In genomic region chr2:152601275-152601960, GRCm38 (mm10) we compare ENCODE assay signal across 17 mouse cellular contexts. TPM values are rescaled to one million over a fixed set of nuclear protein-coding genes. Genes with fewer than 3 reads are reported as not detected.
A peak's percentile ranks its signal among the peaks of the same experiment; 100 is the strongest.
DNase-seq lines count a peak whose midpoint lies in the region; ATAC-seq and TF ChIP-seq lines count a peak whose summit lies in the region.
"Had no signal": no experiment of that assay in that cellular context is flagged by ENCODE, and none has a peak within 500 bp of the region (broad histone marks: within the 10 kb centered on the region; RNA-seq: fewer than 3 reads in every experiment).

No protein-coding gene starts in this region.

- no peak for ATAC-seq in G1E (ENCODE audit: extremely low read depth, insufficient number of reproducible peaks, low FRiP score, poor library complexity, severe bottlenecking)
- ATAC-seq in megakaryocyte, adult 5-6 weeks (ENCODE audit: poor library complexity, severe bottlenecking), result peak; percentile 45; the same call in 1 of the 2 replicates

- peaks cover under 1% of the 10 kb centered on the region; the same call in 1 of the 2 replicates for H3K27me3 ChIP-seq in G1E (ENCODE audit: insufficient read depth, low read length)
- H3K27me3 ChIP-seq: heart, embryonic 15.5 days; hindbrain, embryonic 15.5 days; liver, embryonic 13.5 days; neural tube, embryonic 12.5 days had no signal

- H3K4me1 ChIP-seq in lung, adult 2 months (ENCODE audit: control insufficient read depth, insufficient read depth, low read length), result no peaks in the 10 kb centered on the region
- no peaks in the 10 kb centered on the region for H3K4me1 ChIP-seq in G1E (ENCODE audit: insufficient read depth, low read depth, low read length)
- H3K4me1 ChIP-seq: heart, embryonic 15.5 days; hindbrain, embryonic 15.5 days; liver, embryonic 13.5 days; neural tube, embryonic 12.5 days had no signal

- TF ChIP-seq CTCF in gastrocnemius, adult 2 months (IDR thresholded peaks at IDR 0.05), result peak; percentile 29; the same call in 1 of the 2 replicates
- TF ChIP-seq CTCF in lung, adult 2 months (IDR thresholded peaks at IDR 0.05; ENCODE audit: insufficient read depth, low read length), result peak; percentile 12; the same call in 1 of the 2 replicates
- peak; percentile 30; the same call in 1 of the 2 replicates for TF ChIP-seq CTCF in G1E (IDR thresholded peaks at IDR 0.05; ENCODE audit: low read depth, low read length)

- H3K27ac ChIP-seq in gastrocnemius, adult 2 months, result no peak overlapping the region
- H3K27ac ChIP-seq: heart, embryonic 15.5 days; hindbrain, embryonic 15.5 days; liver, embryonic 13.5 days; neural tube, embryonic 12.5 days had no signal

- WGBS in lung, adult 2 months, result 64% methylated on average over 4 of the region's 4 CpGs

- H3K36me3 ChIP-seq in G1E (replicated peaks), result no peaks in the 10 kb centered on the region
- H3K36me3 ChIP-seq: heart, embryonic 15.5 days; hindbrain, embryonic 15.5 days; liver, embryonic 13.5 days; neural tube, embryonic 12.5 days had no signal

- intact Hi-C loops in gastrocnemius, adult 2 months (cut with DNase I), result no loop called here

- no peak for DNase-seq in gastrocnemius, adult 2 months
- no peak for DNase-seq in gastrocnemius, postnatal 10 days
- no peak for DNase-seq in lung, adult 2 months
- no peak for DNase-seq in lung, postnatal 25 days (ENCODE audit: low spot score)
- DNase-seq in G1E (ENCODE audit: low spot score), result no peak
- DNase-seq in retina, postnatal 1 day, result no peak
- no peak for DNase-seq in cerebellum, adult 9-10 months
- DNase-seq: gastrocnemius, postnatal 14 days; kidney, postnatal 10 days; liver, embryonic 13.5 days; thymus, postnatal 36 days had no signal

- H3K9me3 ChIP-seq in G1E (replicated peaks), result peaks cover 9% of the 10 kb centered on the region
- H3K9me3 ChIP-seq: heart, embryonic 15.5 days; hindbrain, embryonic 15.5 days; liver, embryonic 13.5 days; neural tube, embryonic 12.5 days had no signal

- H3K4me3 ChIP-seq in gastrocnemius, adult 2 months, result no peak overlapping the region
- H3K4me3 ChIP-seq in lung, adult 2 months (replicated peaks; ENCODE audit: extremely low read depth, low read depth, low read length), result no peak overlapping the region
- H3K4me3 ChIP-seq in G1E (ENCODE audit: low read depth, low read length), result no peak overlapping the region
- H3K4me3 ChIP-seq: erythroblast, embryonic 14.5 days; heart, embryonic 15.5 days; hindbrain, embryonic 15.5 days; liver, embryonic 13.5 days; neural tube, embryonic 12.5 days had no signal

- no peak for TF ChIP-seq POLR2A in lung, adult 2 months (IDR thresholded peaks at IDR 0.05; ENCODE audit: borderline replicate concordance, extremely low read depth, low read depth, low read length)

RNA-seq across cellular contexts. Expression of gene Defb45, which starts 2.2 kb away (rescaled TPM):
- not detected for total RNA-seq in gastrocnemius, adult 2 months (2021)
- total RNA-seq in gastrocnemius, postnatal 10 days (2021), result not detected
- polyA plus RNA-seq in lung, adult 2 months (2012; rRNA removed), result not detected in 2 replicates
- total RNA-seq in G1E (2014; fragmentation: Nextera tagmentation) (not detected in 2 replicates), G1E (2017) (not detected in 2 replicates)
- polyA plus RNA-seq in G1E (2012), result not detected in 2 replicates
- total RNA-seq in megakaryocyte, adult 5-6 weeks (2015), result not detected in 2 replicates
- total RNA-seq in megakaryocyte, adult 5-6 weeks (2017), result not detected in 2 replicates
- total RNA-seq: gastrocnemius, postnatal 14 days had no signal
- polyA plus RNA-seq: cortical plate, adult 2 months; erythroblast, embryonic 14.5 days; heart, embryonic 15.5 days; hindbrain, embryonic 15.5 days; liver, embryonic 13.5 days; neural tube, embryonic 12.5 days had no signal

RNA-seq across cellular contexts. Expression of gene Defb36, which starts 2.7 kb away (rescaled TPM):
- not detected for total RNA-seq in gastrocnemius, adult 2 months (2021)
- total RNA-seq in gastrocnemius, postnatal 10 days (2021), result not detected
- polyA plus RNA-seq in lung, adult 2 months (2012; rRNA removed), result not detected in 2 replicates
- total RNA-seq in G1E (2014; fragmentation: Nextera tagmentation) (not detected in 2 replicates), G1E (2017) (not detected in 2 replicates)
- polyA plus RNA-seq in G1E (2012), result not detected in 2 replicates
- total RNA-seq in megakaryocyte, adult 5-6 weeks (2015), result not detected in 2 replicates
- total RNA-seq in megakaryocyte, adult 5-6 weeks (2017), result not detected in 2 replicates
- total RNA-seq: gastrocnemius, postnatal 14 days had no signal
- polyA plus RNA-seq: cortical plate, adult 2 months; erythroblast, embryonic 14.5 days; heart, embryonic 15.5 days; hindbrain, embryonic 15.5 days; liver, embryonic 13.5 days; neural tube, embryonic 12.5 days had no signal

RNA-seq across cellular contexts. Expression of gene Defb19, which starts 21.3 kb away (rescaled TPM):
- total RNA-seq in gastrocnemius, adult 2 months (2021), result not detected
- total RNA-seq in gastrocnemius, postnatal 10 days (2021), result not detected
- not detected in 2 replicates for polyA plus RNA-seq in lung, adult 2 months (2012; rRNA removed)
- total RNA-seq in G1E (2014; fragmentation: Nextera tagmentation) (not detected in 2 replicates), G1E (2017) (not detected in 2 replicates)
- polyA plus RNA-seq in G1E (2012), result not detected in 2 replicates
- not detected in 2 replicates for total RNA-seq in megakaryocyte, adult 5-6 weeks (2015)
- not detected in 2 replicates for total RNA-seq in megakaryocyte, adult 5-6 weeks (2017)
- total RNA-seq: gastrocnemius, postnatal 14 days had no signal
- polyA plus RNA-seq: cortical plate, adult 2 months; erythroblast, embryonic 14.5 days; hindbrain, embryonic 15.5 days; liver, embryonic 13.5 days; neural tube, embryonic 12.5 days had no signal

RNA-seq across cellular contexts. Expression of gene Defb25, which starts 21.4 kb away (rescaled TPM):
- total RNA-seq in gastrocnemius, adult 2 months (2021), result not detected
- 1 to 10 TPM; 1.5 to 1.6 TPM for total RNA-seq in gastrocnemius, postnatal 10 days (2021)
- polyA plus RNA-seq in lung, adult 2 months (2012; rRNA removed), result 1.1 TPM in 1 of 2 replicates, not detected in the other
- total RNA-seq in G1E (2014; fragmentation: Nextera tagmentation), result not detected in 2 replicates
- total RNA-seq in G1E (2017), result not detected in 2 replicates
- polyA plus RNA-seq in G1E (2012), result not detected in 2 replicates
- total RNA-seq in megakaryocyte, adult 5-6 weeks (2015), result not detected in 2 replicates
- total RNA-seq in megakaryocyte, adult 5-6 weeks (2017), result not detected in 2 replicates
- polyA plus RNA-seq: cortical plate, adult 2 months; erythroblast, embryonic 14.5 days; hindbrain, embryonic 15.5 days; liver, embryonic 13.5 days; neural tube, embryonic 12.5 days had no signal

RNA-seq across cellular contexts. Expression of gene Rem1, which starts 25.3 kb away (rescaled TPM):
- total RNA-seq in gastrocnemius, adult 2 months (2021), result 1 to 10 TPM; 2.4 to 3.0 TPM
- total RNA-seq in gastrocnemius, postnatal 10 days (2021), result 10 to 100 TPM in 1 of 2 experiments, 1 to 10 TPM in 1; 9.1 to 11.5 TPM
- polyA plus RNA-seq in lung, adult 2 months (2012; rRNA removed), result 12.4 and 16.2 TPM in 2 replicates
- total RNA-seq in G1E (2014; fragmentation: Nextera tagmentation) (not detected in 2 replicates), G1E (2017) (not detected in 2 replicates)
- not detected in 2 replicates for polyA plus RNA-seq in G1E (2012)
- 8.9 and 10.2 TPM in 2 replicates for total RNA-seq in megakaryocyte, adult 5-6 weeks (2015)
- total RNA-seq in megakaryocyte, adult 5-6 weeks (2017), result 9.0 and 15.4 TPM in 2 replicates
- polyA plus RNA-seq: erythroblast, embryonic 14.5 days had no signal
